Mouse (Mus musculus) heart, embryonic 16.5 days (tissue): ENCODE measurements around the gene Ermp1. TPM values are rescaled to one million over a fixed set of nuclear protein-coding genes. Genes with fewer than 3 reads are reported as not detected.

Experiments used
- ATAC-seq: fragments of 200-750 bp; cut with Nextera tagmentation; replicated peaks from 2 replicates; pipeline ENCODE4 v1.8.0; 2017; ENCODE audit warnings: moderate number of reproducible peaks; ENCODE audit not compliant: insufficient read depth, low FRiP score; ENCODE audit errors: extremely low read depth
- H3K27ac ChIP-seq: fragments of 300-500 bp; sonication (generic); 2 replicates; pipeline ENCODE4 v1.5.1; 2014; ENCODE audit warnings: mild to moderate bottlenecking, low read length, control low read depth, moderate library complexity
- H3K27me3 ChIP-seq: fragments of 300-500 bp; sonication (generic); 2 replicates; pipeline ENCODE4 v1.6.1; 2014; ENCODE audit warnings: low read length, mixed read lengths; ENCODE audit not compliant: control insufficient read depth, insufficient read depth
- H3K36me3 ChIP-seq: fragments of 300-500 bp; sonication (generic); 2 replicates; pipeline ENCODE4 v1.6.1; 2014; ENCODE audit not compliant: control insufficient read depth, insufficient read depth
- H3K4me1 ChIP-seq: fragments of 300-500 bp; sonication (generic); 2 replicates; pipeline ENCODE4 v1.6.1; 2014; ENCODE audit warnings: low read length, mixed read lengths; ENCODE audit not compliant: control insufficient read depth, insufficient read depth
- H3K4me2 ChIP-seq: fragments of 300-500 bp; sonication (generic); 2 replicates; pipeline ENCODE4 v1.6.1; 2014; ENCODE audit warnings: low read depth, mild to moderate bottlenecking, control low read depth, low read length
- H3K4me3 ChIP-seq: fragments of 300-500 bp; sonication (generic); 2 replicates; pipeline ENCODE4 v1.5.1; 2014; ENCODE audit warnings: mild to moderate bottlenecking, control low read depth, low read length
- H3K9ac ChIP-seq: fragments of 300-500 bp; sonication (generic); 2 replicates; pipeline ENCODE4 v1.6.1; 2014; ENCODE audit warnings: low read length, control low read depth
- H3K9me3 ChIP-seq: fragments of 300-500 bp; sonication (generic); replicated peaks from 2 replicates; pipeline ENCODE4 v1.6.1; 2016; ENCODE audit warnings: low read length; ENCODE audit not compliant: control insufficient read depth
- WGBS: fragments of 180-500 bp; shearing (Covaris S2); extraction: QIAGEN DNeasy Blood & Tissue Kit; methylation state at CpG from one replicate; pipeline ENCODE4 v1.1.7; 2014; 5-methylcytosine and 5-hydroxymethylcytosine counted together
- polyA plus RNA-seq: library from polyadenylated mRNA; unstranded; fragments of >200 nt; fragmentation: Nextera tagmentation; extraction: Ambion mirVana; gene quantifications from 2 replicates; pipeline ENCODE4 v1.2.1, GENCODE M21; 2015

Gene Ermp1
- polyA plus RNA-seq, 1 experiment from 2014 or later = 8.8 TPM

- no peak for ATAC-seq
- H3K4me3 ChIP-seq = no peak overlapping the region
- H3K27ac ChIP-seq = no peak overlapping the region
- H3K4me2 ChIP-seq = no peak overlapping the region
- 80% methylated on average over 2 of the region's 2 CpGs for WGBS
- H3K9me3 ChIP-seq = no peaks in the 10 kb centered on the region
- no peak overlapping the region for H3K9ac ChIP-seq
- H3K36me3 ChIP-seq = no peaks in the 10 kb centered on the region
- H3K27me3 ChIP-seq = 0 out of 2 replicates have a peak, but pooled peaks cover 2% of the 10 kb centered on the region
- H3K4me1 ChIP-seq = peaks cover 6% of the 10 kb centered on the region; the same call in 1 of the 2 replicates
Observed at GRCm38 (mm10) chr19:29657558-29657957, 9.3 kb upstream of the Ermp1 start.

- peaks cover 3% of the 10 kb centered on the region; the same call in 1 of the 2 replicates for H3K4me1 ChIP-seq
- no peak overlapping the region for H3K9ac ChIP-seq
- no peak overlapping the region for H3K4me2 ChIP-seq
- no peak for ATAC-seq
- no peak overlapping the region for H3K4me3 ChIP-seq
- 62% methylated on average over 3 of the region's 3 CpGs for WGBS
- no peaks in the 10 kb centered on the region for H3K9me3 ChIP-seq
- no peak overlapping the region for H3K27ac ChIP-seq
- H3K27me3 ChIP-seq = peaks cover 2% of the 10 kb centered on the region; the same call in 1 of the 2 replicates
- no peaks in the 10 kb centered on the region for H3K36me3 ChIP-seq
Observed at GRCm38 (mm10) chr19:29657033-29657432, 8.8 kb upstream of the Ermp1 start.

DNA sequence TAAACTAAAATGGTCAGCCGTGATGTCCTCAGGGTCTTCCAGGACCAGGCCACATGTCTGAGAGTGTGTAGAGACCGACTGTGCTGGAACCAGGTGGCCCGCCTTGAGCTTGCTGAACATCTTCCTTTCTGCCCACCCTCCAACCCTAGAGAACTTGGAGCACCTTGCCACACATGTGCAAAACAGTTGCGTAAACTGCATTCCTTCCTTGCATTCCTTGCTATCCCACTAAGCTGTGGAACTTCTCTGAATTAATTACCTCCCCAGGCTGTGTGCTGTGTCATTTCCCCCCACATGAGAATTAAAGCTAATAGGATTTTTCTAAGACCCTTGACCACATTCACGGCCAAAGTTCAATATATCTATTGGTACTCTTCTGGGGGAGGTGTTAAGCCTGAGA is 8.4 kb upstream of the Ermp1 start:
- no peaks in the 10 kb centered on the region for H3K9me3 ChIP-seq
- peaks cover 4% of the 10 kb centered on the region; the same call in 1 of the 2 replicates for H3K27me3 ChIP-seq
- H3K4me2 ChIP-seq = no peak overlapping the region
- H3K4me1 ChIP-seq = no peaks in the 10 kb centered on the region
- WGBS = 86% methylated on average over 5 of the region's 5 CpGs
- H3K27ac ChIP-seq = no peak overlapping the region
- ATAC-seq = no peak
- H3K4me3 ChIP-seq = no peak overlapping the region
- no peaks in the 10 kb centered on the region for H3K36me3 ChIP-seq
- no peak overlapping the region for H3K9ac ChIP-seq

GRCm38 (mm10) chr19:29656029-29656428 is 7.8 kb upstream of the Ermp1 start:
- ATAC-seq = no peak
- Histone ChIP-seq H3K4me3 (no peak overlapping the region), H3K9me3 (no peaks in the 10 kb centered on the region), H3K4me1 (no peaks in the 10 kb centered on the region), H3K27me3 (peaks cover 5% of the 10 kb centered on the region; the same call in 1 of the 2 replicates), H3K36me3 (no peaks in the 10 kb centered on the region), H3K9ac (no peak overlapping the region), H3K27ac (no peak overlapping the region), H3K4me2 (no peak overlapping the region)
- 80% methylated on average over 4 of the region's 4 CpGs for WGBS

DNA sequence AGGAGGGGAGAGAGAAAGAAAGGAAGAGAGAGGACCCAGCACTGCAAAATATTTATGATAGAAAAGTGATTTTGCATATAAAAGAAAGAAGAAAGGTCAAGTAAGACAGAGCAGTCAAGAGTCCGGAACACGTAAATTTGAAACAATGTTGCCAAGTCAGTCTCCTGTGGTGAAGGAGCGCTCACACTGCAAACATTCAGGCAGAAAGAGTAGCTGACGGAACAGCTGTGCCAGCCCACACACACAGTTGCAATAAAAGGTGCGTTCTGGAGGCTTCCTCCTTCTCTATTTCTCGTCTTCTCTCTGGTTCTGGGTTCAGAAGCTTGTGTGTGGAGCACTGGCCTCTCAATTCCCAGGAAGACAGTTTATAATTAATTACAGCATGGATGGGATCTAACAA is 6.9 kb upstream of the Ermp1 start:
- whole genome bisulfite sequencing = 70% methylated on average over 6 of the region's 6 CpGs
- Histone ChIP-seq H3K4me3 (no peak overlapping the region), H3K36me3 (no peaks in the 10 kb centered on the region), H3K9me3 (no peaks in the 10 kb centered on the region), H3K27ac (no peak overlapping the region), H3K27me3 (peaks cover 5% of the 10 kb centered on the region; the same call in 1 of the 2 replicates), H3K9ac (no peak overlapping the region), H3K4me2 (no peak overlapping the region), H3K4me1 (no peaks in the 10 kb centered on the region)
- ATAC-seq = no peak

GRCm38 (mm10) chr19:29653768-29654265 is 5.6 kb upstream of the Ermp1 start:
- Histone ChIP-seq H3K9ac (no peak overlapping the region), H3K4me2 (no peak overlapping the region), H3K27me3 (peaks cover 8% of the 10 kb centered on the region; the same call in 1 of the 2 replicates), H3K4me3 (no peak overlapping the region), H3K36me3 (no peaks in the 10 kb centered on the region), H3K27ac (no peak overlapping the region), H3K9me3 (no peaks in the 10 kb centered on the region), H3K4me1 (no peaks in the 10 kb centered on the region)
- WGBS = 78% methylated on average over 9 of the region's 9 CpGs
- no peak for ATAC-seq

GRCm38 (mm10) chr19:29649683-29650082 is 1.5 kb upstream of the Ermp1 start:
- 74% methylated on average over 1 of the region's 1 CpGs for WGBS
- H3K4me3 ChIP-seq = no peak overlapping the region
- H3K4me1 ChIP-seq = 0 out of 2 replicates have a peak, but pooled peaks cover 2% of the 10 kb centered on the region
- no peak overlapping the region for H3K4me2 ChIP-seq
- peaks cover 6% of the 10 kb centered on the region for H3K36me3 ChIP-seq
- no peak overlapping the region for H3K27ac ChIP-seq
- ATAC-seq = no peak
- peaks cover 7% of the 10 kb centered on the region; the same call in 1 of the 2 replicates for H3K27me3 ChIP-seq
- H3K9ac ChIP-seq = no peak overlapping the region
- H3K9me3 ChIP-seq = 0 out of 2 replicates have a peak, but pooled peaks cover 4% of the 10 kb centered on the region

- 0 out of 2 replicates have a peak, but pooled peaks cover 4% of the 10 kb centered on the region for H3K9me3 ChIP-seq
- H3K27me3 ChIP-seq = peaks cover 7% of the 10 kb centered on the region; the same call in 1 of the 2 replicates
- H3K27ac ChIP-seq = no peak overlapping the region
- WGBS = 29% methylated on average over 4 of the region's 4 CpGs
- H3K9ac ChIP-seq = no peak overlapping the region
- H3K36me3 ChIP-seq = peaks cover 6% of the 10 kb centered on the region
- peak overlapping the region; percentile 89 for H3K4me3 ChIP-seq
- ATAC-seq = no peak
- H3K4me2 ChIP-seq = peak overlapping the region; percentile 74
- H3K4me1 ChIP-seq = 0 out of 2 replicates have a peak, but pooled peaks cover 2% of the 10 kb centered on the region
Observed at GRCm38 (mm10) chr19:29648550-29648914, 317 bp upstream of the Ermp1 start.

- Histone ChIP-seq H3K4me1 (peaks cover 8% of the 10 kb centered on the region; the same call in 1 of the 2 replicates), H3K9me3 (0 out of 2 replicates have a peak, but pooled peaks cover 4% of the 10 kb centered on the region), H3K9ac (no peak overlapping the region), H3K27ac (no peak overlapping the region), H3K4me2 (no peak overlapping the region), H3K27me3 (0 out of 2 replicates have a peak, but pooled peaks cover 3% of the 10 kb centered on the region), H3K36me3 (peaks cover 6% of the 10 kb centered on the region), H3K4me3 (no peak overlapping the region)
- WGBS = 92% methylated on average over 6 of the region's 6 CpGs
- ATAC-seq = no peak
Observed at GRCm38 (mm10) chr19:29644747-29645146, 3.5 kb downstream of the Ermp1 start.
